Mouse (Mus musculus) lung, embryonic 14.5 days (tissue): ENCODE data around the gene Dazl. TPM values are rescaled to one million over a fixed set of nuclear protein-coding genes. Genes with fewer than 3 reads are reported as not detected.

Experiments
- ATAC-seq: fragments of 200-750 bp; cut with Nextera tagmentation; 2 replicates; pipeline ENCODE4 v1.8.0; 2017; ENCODE audit warnings: mild to moderate bottlenecking, moderate TSS enrichment, moderate library complexity; ENCODE audit not compliant: insufficient read depth
- DNase-seq: peaks from one replicate; pipeline ENCODE4 v3.0.0-alpha.2; 2015
- H3K27ac ChIP-seq: fragments of 300-500 bp; sonication (generic); 2 replicates; pipeline ENCODE4 v1.5.1; 2014; ENCODE audit warnings: low read depth, mild to moderate bottlenecking, moderate library complexity
- H3K27me3 ChIP-seq: fragments of 300-500 bp; sonication (generic); 2 replicates; pipeline ENCODE4 v1.6.1; 2014; ENCODE audit warnings: low read length, control low read depth; ENCODE audit not compliant: insufficient read depth
- H3K36me3 ChIP-seq: fragments of 300-500 bp; sonication (generic); 2 replicates; pipeline ENCODE4 v1.6.1; 2014; ENCODE audit warnings: control low read depth; ENCODE audit not compliant: insufficient read depth
- H3K4me1 ChIP-seq: fragments of 300-500 bp; sonication (generic); 2 replicates; pipeline ENCODE4 v1.6.1; 2014; ENCODE audit warnings: antibody characterized with exemption, control low read depth; ENCODE audit not compliant: insufficient read depth
- H3K4me2 ChIP-seq: fragments of 300-500 bp; sonication (generic); 2 replicates; pipeline ENCODE4 v1.6.1; 2014; ENCODE audit warnings: mild to moderate bottlenecking
- H3K4me3 ChIP-seq: fragments of 300-500 bp; sonication (generic); 2 replicates; pipeline ENCODE4 v1.5.1; 2014; ENCODE audit warnings: low read depth, low read length
- H3K9ac ChIP-seq: fragments of 300-500 bp; sonication (generic); 2 replicates; pipeline ENCODE4 v1.6.1; 2014
- H3K9me3 ChIP-seq: fragments of 300-500 bp; sonication (generic); 2 replicates; pipeline ENCODE4 v1.6.1; 2016; ENCODE audit warnings: low read depth, low read length, control low read depth
- CTCF ChIP-seq: IDR thresholded peaks from 2 replicates; pipeline ENCODE4 v1.5.1; 2016; ENCODE audit warnings: antibody characterized with exemption, low read depth
- WGBS: fragments of 180-500 bp; shearing (Covaris S2); extraction: QIAGEN DNeasy Blood & Tissue Kit; methylation state at CpG from one replicate; pipeline ENCODE4 v1.1.7; 2014; 5-methylcytosine and 5-hydroxymethylcytosine counted together
- polyA plus RNA-seq: library from polyadenylated mRNA; unstranded; fragments of >200 nt; fragmentation: Nextera tagmentation; extraction: Ambion mirVana; gene quantifications from 2 replicates; pipeline ENCODE4 v1.2.1, GENCODE M21; 2014

Gene Dazl
- polyA plus RNA-seq: 0.30 TPM in 1 of 2 replicates, not detected in the other

- Histone ChIP-seq H3K36me3 (no peaks in the 10 kb centered on the region), H3K9ac (peak within 1 kb of the TSS; percentile 63), H3K4me1 (no peaks in the 10 kb centered on the region), H3K27ac (peak within 1 kb of the TSS; percentile 80), H3K4me2 (peak within 1 kb of the TSS; percentile 61), H3K27me3 (no peaks in the 10 kb centered on the region), H3K4me3 (peak within 1 kb of the TSS; percentile 37), H3K9me3 (peaks cover 14% of the 10 kb centered on the region)
- DNase-seq (no peak), ATAC-seq (peak; percentile 7; the same call in 1 of the 2 replicates)
- 91% methylated on average over 43 of the region's 43 CpGs for WGBS
- TF ChIP-seq CTCF: 0 out of 2 replicates have a peak, but pooled peaks have one; percentile 3
These were observed at the start of gene Dazl for GRCm38 (mm10) chr17:50293241-50293731. TSS of gene Dazl (minus strand) at chr17:50293636.

GRCm38 (mm10) chr17:50341850-50342544, 48.6 kb upstream of the Dazl start:
- ATAC-seq: no peak
- H3K4me1 ChIP-seq: no peaks in the 10 kb centered on the region
- no peak overlapping the region for H3K9ac ChIP-seq
- H3K9me3 ChIP-seq: no peaks in the 10 kb centered on the region
- no peak overlapping the region for H3K27ac ChIP-seq
- WGBS: 83% methylated on average over 11 of the region's 11 CpGs
- TF ChIP-seq CTCF: no peak
- H3K27me3 ChIP-seq: no peaks in the 10 kb centered on the region
- H3K4me3 ChIP-seq: no peak overlapping the region
- H3K4me2 ChIP-seq: no peak overlapping the region
- H3K36me3 ChIP-seq: no peaks in the 10 kb centered on the region
- no peak for DNase-seq

GRCm38 (mm10) chr17:50338901-50339300, 45.5 kb upstream of the Dazl start:
- H3K4me1 ChIP-seq: no peaks in the 10 kb centered on the region
- 88% methylated on average over 7 of the region's 7 CpGs for WGBS
- H3K27ac ChIP-seq: no peak overlapping the region
- no peaks in the 10 kb centered on the region for H3K27me3 ChIP-seq
- no peak overlapping the region for H3K9ac ChIP-seq
- no peak for TF ChIP-seq CTCF
- no peaks in the 10 kb centered on the region for H3K9me3 ChIP-seq
- no peaks in the 10 kb centered on the region for H3K36me3 ChIP-seq
- H3K4me3 ChIP-seq: no peak overlapping the region
- no peak for DNase-seq
- ATAC-seq: no peak
- no peak overlapping the region for H3K4me2 ChIP-seq

GRCm38 (mm10) chr17:50335776-50336175, 42.3 kb upstream of the Dazl start:
- WGBS: 66% methylated on average over 2 of the region's 2 CpGs
- Histone ChIP-seq H3K4me1 (no peaks in the 10 kb centered on the region), H3K9me3 (no peaks in the 10 kb centered on the region), H3K4me2 (no peak overlapping the region), H3K36me3 (no peaks in the 10 kb centered on the region), H3K4me3 (no peak overlapping the region), H3K9ac (no peak overlapping the region), H3K27ac (no peak overlapping the region), H3K27me3 (no peaks in the 10 kb centered on the region)
- no peak for ATAC-seq
- no peak for TF ChIP-seq CTCF
- peak; percentile 21 for DNase-seq

GRCm38 (mm10) chr17:50334694-50335093, 41.3 kb upstream of the Dazl start:
- H3K27me3 ChIP-seq: no peaks in the 10 kb centered on the region
- DNase-seq: no peak
- ATAC-seq: no peak
- no peak overlapping the region for H3K4me2 ChIP-seq
- no peak overlapping the region for H3K9ac ChIP-seq
- TF ChIP-seq CTCF: no peak
- no peak overlapping the region for H3K4me3 ChIP-seq
- H3K27ac ChIP-seq: no peak overlapping the region
- H3K9me3 ChIP-seq: no peaks in the 10 kb centered on the region
- peaks cover 4% of the 10 kb centered on the region; the same call in 1 of the 2 replicates for H3K4me1 ChIP-seq
- WGBS: 66% methylated on average over 5 of the region's 5 CpGs
- no peaks in the 10 kb centered on the region for H3K36me3 ChIP-seq

GRCm38 (mm10) chr17:50332012-50332300, 38.5 kb upstream of the Dazl start:
- H3K27me3 ChIP-seq: no peaks in the 10 kb centered on the region
- peak overlapping the region; percentile 54; the same call in 1 of the 2 replicates for H3K27ac ChIP-seq
- no peak for TF ChIP-seq CTCF

GRCm38 (mm10) chr17:50331171-50332011, 38.0 kb upstream of the Dazl start:
- no peak for ATAC-seq

More at GRCm38 (mm10) chr17:50332012-50332300, 38.5 kb upstream of the Dazl start:
- no peak for ATAC-seq
- Histone ChIP-seq H3K9ac (no peak overlapping the region), H3K4me2 (no peak overlapping the region), H3K9me3 (no peaks in the 10 kb centered on the region), H3K36me3 (no peaks in the 10 kb centered on the region), H3K4me1 (peaks cover 9% of the 10 kb centered on the region; the same call in 1 of the 2 replicates), H3K4me3 (no peak overlapping the region)
- WGBS: 68% methylated on average over 7 of the region's 7 CpGs
- DNase-seq: no peak

More at GRCm38 (mm10) chr17:50331171-50332011, 38.0 kb upstream of the Dazl start:
- 0 out of 2 replicates have a peak, but pooled peaks have one; percentile 9 for TF ChIP-seq CTCF
- H3K27ac ChIP-seq: peak overlapping the region; percentile 54; the same call in 1 of the 2 replicates
- WGBS: 68% methylated on average over 8 of the region's 8 CpGs
- H3K9ac ChIP-seq: no peak overlapping the region
- 0 out of 2 replicates have a peak overlapping the region, but pooled peaks have one; percentile 5 for H3K4me2 ChIP-seq
- no peaks in the 10 kb centered on the region for H3K9me3 ChIP-seq
- DNase-seq: peak; percentile 46
- no peaks in the 10 kb centered on the region for H3K36me3 ChIP-seq
- H3K27me3 ChIP-seq: no peaks in the 10 kb centered on the region
- no peak overlapping the region for H3K4me3 ChIP-seq
- peaks cover 9% of the 10 kb centered on the region; the same call in 1 of the 2 replicates for H3K4me1 ChIP-seq
